Mouse (Mus musculus): ENCODE measurements around the gene Src.
A peak's percentile ranks its signal among the peaks of the same experiment; 100 is the strongest.

- no peak for TF ChIP-seq POLR2A (IDR thresholded peaks at IDR 0.05; ENCODE audit: borderline replicate concordance, extremely low read depth, insufficient read depth, insufficient read length, poor library complexity, severe bottlenecking)
- peak; percentile 74 for TF ChIP-seq CTCF (IDR thresholded peaks at IDR 0.05; ENCODE audit: borderline replicate concordance, extremely low read depth, insufficient read depth, insufficient read length)
These were observed 61.8 kb downstream of the Src start for GRCm38 (mm10) chr2:157479858-157480568.
